Mouse (Mus musculus) T-helper 1 cell (primary cell): ENCODE results near the gene Ccdc78.
"Not testable (repeated sequence)": the region's sequence is repeated elsewhere in the genome, so short reads cannot be mapped to it uniquely, and the experiment has no call there.

Experiments used
- in situ Hi-C: fragments of 300-600 bp; cut with MboI, MseI; formaldehyde crosslinking; loops from one replicate; pipeline ENCODE4 v1.15.1; 2025; ENCODE audit warnings: high pct_unique_total_duplicates

Ccdc78 gene

DNA sequence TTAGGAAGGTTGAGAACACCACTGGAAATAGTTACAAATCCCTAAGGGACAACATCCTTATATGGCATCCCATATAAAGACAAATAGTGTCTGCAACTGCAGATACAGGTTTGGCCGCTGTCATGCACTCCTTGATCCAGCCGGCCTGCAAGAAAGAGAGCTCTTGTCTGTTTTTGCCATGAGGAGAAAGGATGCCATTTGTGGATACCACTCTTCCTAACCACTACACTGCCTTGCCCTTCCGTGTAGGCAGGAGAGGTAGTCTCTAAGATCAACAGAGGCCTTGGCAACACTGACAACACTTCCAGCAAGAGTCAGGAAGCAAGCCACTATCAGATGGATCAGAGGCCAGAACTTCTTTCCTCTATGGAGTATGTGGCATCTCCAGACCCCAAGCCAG is at the start of gene Ccdc78:
Gene Ccdc78 (plus strand): TSS at position 301 of the 400 bp plus-strand sequence.
- in situ Hi-C loops = no loop called here

DNA sequence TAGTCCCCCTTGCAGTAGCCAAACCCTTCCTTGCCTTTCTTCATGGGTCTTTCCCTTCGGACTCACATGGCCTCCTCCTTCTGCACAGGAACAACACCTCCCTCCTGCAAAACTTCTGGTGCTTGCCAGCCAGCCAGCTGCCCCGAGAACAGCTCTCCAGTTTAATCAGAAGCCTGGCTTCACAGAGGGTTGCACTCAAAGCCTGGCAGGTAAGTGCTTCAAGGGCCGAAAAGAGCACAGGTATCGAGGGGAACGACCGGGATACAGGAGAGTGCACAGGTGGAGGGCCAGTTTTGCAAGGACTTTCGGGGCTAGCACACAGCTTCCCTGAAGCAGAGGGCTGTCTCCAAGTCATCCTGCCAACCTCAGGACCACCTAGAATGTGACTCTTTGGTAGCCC is 47.5 kb upstream of the Ccdc78 start:
- in situ Hi-C loops = loop anchor here (5.0 kb wide), 1 partner anchor 63 kb away; no protein-coding TSS in a partner anchor

GRCm38 (mm10) chr17:25741471-25741870 is 44.9 kb upstream of the Ccdc78 start:
- in situ Hi-C loops = not testable (repeated sequence)

DNA sequence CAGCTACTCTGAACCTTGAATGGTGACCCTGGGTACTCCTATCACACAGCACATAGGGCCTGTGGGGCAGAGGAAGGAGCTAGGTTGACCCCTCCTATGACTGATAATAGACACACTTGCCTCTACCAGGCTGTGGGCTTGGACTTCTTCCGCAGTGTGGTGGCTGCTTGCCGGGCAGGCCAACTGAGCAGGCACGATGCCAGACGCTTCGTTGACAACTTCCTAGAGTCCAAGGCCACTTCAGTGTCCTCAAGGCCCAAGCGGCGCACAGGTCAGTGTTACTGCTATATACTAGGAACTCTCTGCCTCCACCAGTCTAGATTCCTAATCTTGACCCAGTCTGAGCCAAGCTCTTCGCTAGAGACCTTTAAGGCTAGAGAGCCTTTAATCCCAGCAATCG is 42.5 kb upstream of the Ccdc78 start:
- in situ Hi-C loops = no loop called here

DNA sequence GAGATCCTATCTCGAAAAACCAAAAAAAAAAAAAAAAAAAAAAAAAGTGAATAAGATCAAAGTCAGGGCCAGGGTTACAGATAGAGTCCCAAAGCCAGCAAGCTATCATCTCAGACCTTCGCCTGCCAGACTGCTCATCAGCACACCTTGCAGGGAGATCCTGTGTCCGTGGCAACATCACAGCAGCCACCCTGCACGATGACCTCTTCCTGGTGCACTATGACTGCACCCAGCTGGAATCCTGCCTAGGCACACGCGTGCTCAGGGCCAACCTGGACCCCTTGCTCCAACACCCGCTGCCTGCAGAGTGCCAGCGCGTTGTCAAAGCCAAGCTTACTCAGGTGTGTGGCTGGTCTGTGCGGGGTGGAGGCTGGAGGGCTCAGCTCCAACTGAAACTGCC is 42.1 kb upstream of the Ccdc78 start:
- in situ Hi-C loops = no loop called here

- in situ Hi-C loops = no loop called here
Observed at GRCm38 (mm10) chr17:25748238-25748637, 38.1 kb upstream of the Ccdc78 start.

- in situ Hi-C loops = no loop called here
Observed at GRCm38 (mm10) chr17:25749314-25749713, 37.1 kb upstream of the Ccdc78 start.

DNA sequence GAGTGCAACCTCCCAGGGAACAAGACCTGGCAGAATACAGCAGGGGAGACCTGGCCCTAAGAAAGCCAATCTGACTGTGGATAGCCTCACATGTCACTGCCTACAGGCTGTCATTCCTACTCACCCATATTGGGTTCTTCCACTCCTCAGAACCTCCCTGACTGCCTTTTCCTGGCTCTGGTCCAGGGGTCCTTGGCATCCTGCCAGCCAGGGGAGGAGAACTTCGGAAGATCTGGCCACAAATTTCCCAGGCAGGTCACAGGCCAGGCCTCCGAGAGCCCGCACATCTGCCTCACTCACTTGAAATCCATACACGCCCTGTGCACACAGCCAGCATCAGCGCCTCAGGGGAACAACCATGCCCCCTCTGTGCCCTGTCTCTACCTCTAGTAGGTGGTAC is 34.9 kb upstream of the Ccdc78 start:
- in situ Hi-C loops = no loop called here

DNA sequence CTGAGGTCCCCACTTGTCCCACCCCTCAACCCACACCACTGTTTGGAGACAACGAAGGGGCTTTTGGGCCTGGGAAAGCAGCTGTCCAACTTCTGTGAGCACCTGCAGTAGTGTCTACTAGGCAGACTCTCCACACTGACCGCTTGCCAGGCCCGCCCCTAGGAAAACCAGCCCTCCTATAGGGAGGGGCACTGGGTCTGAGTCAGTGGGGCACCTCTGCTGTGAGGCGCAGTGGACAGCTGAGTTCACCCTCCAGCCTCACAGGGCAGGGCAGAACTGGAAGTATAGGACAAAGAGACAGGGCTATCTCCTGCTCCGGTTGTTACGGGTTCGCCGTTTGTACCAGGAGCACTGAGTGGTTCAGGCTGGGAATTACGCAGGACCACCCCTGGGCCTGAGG is 32.1 kb upstream of the Ccdc78 start, which contains the start of gene Msln:
Gene Msln (minus strand): TSS at position 138 of the 400 bp plus-strand sequence.
- in situ Hi-C loops = no loop called here

DNA sequence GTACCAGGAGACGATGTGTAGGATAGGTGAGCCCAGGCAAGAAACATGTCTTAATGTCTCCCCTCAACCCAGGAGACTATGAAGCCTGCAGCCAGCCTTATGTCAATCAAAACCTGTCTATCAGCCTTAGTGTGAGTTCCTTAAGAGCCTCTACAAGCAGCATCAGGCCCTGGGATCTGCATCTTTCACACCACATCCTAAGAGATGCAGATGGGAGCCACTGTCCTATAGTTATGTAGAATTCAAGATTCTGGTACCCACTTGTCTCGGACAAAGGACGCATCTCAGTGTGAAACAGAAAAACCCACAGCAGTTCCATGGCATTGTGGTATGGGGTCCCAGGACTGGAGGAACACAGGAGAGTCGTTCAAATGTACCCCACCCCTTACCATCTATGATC is 31.3 kb upstream of the Ccdc78 start:
- in situ Hi-C loops = no loop called here

DNA sequence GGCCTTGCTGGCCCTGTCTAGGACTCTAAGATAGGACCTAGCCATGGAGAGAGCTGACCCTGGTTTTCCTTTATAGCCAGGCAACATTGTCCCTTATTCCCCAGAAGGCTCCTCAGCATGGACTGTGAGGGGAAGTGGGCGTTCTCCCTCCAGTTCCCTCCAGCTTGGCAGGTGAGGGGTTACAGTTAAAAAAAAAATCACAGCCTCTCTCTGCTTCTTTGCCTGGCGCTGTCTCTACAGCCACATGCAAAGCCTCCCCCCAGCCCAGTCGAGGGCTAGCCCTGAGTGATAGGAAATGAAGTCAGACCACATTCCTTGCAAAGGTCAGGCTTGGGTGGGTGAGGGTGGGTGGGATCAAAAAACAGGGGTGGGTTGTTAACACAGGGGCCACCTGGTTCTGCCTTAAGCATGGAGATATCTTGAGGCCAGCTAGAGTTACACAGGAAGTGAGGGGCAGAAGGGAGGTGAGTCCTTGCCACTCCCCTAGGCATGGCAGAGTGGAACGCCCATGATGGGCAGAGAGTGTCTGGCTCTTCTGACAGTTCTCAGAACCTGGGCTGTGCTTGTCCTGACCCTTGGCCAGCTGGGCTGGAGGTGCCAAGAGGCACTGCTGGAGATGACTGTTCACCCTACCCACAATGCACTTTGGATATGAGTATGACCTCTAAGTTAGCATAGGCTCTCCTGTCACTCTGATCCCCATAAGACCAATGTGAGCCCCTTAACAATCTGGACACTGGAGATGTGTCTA is 30.6 kb upstream of the Ccdc78 start:
- in situ Hi-C loops = no loop called here

DNA sequence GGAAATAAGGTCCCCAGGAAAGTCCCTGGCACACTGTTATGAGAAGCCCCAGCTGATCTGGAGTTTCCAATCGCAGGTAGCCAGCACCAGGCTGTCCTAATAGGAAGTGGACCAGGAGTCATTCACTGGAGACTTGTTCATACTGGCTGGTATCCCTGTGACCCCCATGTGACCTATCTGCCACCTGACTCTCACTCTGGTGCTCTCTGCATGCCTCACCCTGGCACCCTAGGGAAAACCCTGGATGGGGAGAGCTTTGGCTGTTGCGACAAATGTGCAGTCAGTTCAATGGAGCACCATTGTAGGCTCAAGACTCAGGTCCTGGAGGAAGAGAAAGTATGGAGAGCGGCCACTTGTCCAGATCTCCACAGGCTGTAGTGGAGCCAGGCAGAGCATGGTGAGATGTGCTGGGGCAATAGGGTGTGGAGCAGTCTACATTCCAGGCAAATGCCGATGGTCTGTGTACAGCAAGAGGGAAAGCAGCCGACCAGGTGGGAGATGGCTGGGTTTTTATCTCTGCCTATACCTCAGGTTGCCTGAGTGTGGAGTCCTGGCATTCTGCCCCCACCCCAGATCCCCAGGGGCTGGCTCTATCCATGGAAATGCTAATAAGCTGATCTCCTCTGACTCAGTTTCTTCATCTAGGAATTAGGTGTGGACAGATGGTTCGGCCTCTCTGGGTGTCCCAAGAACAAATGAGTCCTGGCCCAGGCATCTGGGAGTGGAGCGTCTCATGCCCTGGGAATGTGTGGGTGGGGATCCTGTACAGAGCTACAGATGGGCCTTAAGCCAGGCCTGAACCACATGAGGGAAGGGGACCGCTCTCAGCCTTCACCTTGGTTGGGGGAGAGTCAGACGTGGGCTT is 29.8 kb upstream of the Ccdc78 start:
- in situ Hi-C loops = no loop called here

GRCm38 (mm10) chr17:25757691-25758090 is 28.7 kb upstream of the Ccdc78 start:
- in situ Hi-C loops = no loop called here

- in situ Hi-C loops = no loop called here
Observed at GRCm38 (mm10) chr17:25760148-25760547, 26.2 kb upstream of the Ccdc78 start.

DNA sequence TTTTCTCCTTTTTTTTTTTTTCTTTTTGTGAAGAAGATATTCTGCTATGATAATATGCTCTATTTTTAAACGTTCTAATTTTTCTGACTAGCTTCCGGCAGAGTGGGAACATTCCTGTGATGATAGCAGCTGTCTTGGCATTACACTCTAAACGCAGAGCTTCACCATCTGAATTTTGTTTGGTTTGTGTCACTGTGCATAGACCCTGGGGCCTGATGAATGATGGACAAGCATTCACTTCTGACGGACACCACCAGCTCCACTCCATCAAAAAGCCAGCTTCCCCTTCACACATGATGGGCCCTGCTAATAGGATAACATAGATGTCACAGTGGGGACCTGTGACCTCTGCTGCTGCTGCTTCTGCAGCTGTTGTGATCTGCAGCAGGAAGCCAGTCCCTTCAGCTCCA is 24.8 kb upstream of the Ccdc78 start:
- in situ Hi-C loops = no loop called here

GRCm38 (mm10) chr17:25762591-25762990 is 23.8 kb upstream of the Ccdc78 start:
- in situ Hi-C loops = no loop called here

GRCm38 (mm10) chr17:25765886-25766285 is 20.5 kb upstream of the Ccdc78 start:
- in situ Hi-C loops = no loop called here

DNA sequence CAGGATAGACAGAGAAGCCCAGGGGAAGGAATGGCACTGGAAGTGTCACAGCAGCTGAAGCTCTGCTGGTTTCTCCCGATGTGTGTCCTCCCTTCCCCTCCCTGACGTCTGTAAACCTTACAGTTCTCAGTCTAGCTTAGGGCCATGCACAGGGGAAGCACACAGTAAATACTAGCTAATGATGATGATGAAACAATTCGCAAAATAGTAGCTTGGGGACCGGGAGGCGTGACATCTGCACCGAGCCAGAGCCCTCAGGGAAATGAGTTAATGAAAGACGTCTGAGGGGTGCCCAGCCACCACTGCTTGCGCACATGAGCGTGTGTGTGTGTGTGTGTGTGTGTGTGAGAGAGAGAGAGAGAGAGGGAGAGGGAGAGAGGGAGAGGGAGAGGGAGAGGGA is 17.0 kb upstream of the Ccdc78 start:
- in situ Hi-C loops = no loop called here

- in situ Hi-C loops = no loop called here
Observed at GRCm38 (mm10) chr17:25773549-25774120, 12.7 kb upstream of the Ccdc78 start, which contains the start of gene Narfl. Gene Narfl, plus strand, starts transcription at chr17:25773776.

DNA sequence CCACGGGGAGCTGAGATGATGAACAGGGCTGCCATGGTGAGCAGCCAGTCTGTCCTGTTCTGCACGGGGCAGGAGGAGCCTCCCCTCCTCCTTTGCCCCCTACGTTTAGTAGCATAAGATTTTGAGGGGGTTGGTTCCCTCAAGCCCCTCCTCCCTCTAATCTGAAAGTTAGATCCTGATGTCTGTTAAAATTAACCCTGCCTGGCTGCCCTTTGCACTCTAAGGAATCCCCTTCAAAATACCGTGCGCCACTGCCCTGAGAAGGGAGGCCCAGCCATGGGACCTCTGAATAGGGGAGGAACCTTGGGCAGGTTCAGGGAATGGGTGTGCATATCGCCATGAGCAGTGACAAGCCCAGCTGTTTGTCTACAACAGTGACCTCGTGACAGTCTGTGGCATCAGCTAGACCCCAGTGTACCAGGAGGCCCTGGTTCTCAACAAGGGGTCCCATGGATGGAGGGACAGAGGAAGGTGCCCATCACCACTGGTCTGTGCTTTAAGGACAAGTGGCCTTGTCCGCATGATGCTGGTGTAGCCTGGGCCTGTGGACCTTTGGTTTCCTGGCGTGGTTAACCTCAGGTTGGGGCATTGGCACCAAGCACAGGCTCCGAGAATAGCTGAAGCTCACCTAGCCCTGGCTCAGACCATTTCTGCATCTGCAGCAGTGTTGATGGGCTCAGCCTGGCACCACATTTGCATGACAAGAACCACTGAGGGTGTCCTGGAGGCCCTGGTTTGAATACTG is 10.9 kb upstream of the Ccdc78 start:
- in situ Hi-C loops = no loop called here

DNA sequence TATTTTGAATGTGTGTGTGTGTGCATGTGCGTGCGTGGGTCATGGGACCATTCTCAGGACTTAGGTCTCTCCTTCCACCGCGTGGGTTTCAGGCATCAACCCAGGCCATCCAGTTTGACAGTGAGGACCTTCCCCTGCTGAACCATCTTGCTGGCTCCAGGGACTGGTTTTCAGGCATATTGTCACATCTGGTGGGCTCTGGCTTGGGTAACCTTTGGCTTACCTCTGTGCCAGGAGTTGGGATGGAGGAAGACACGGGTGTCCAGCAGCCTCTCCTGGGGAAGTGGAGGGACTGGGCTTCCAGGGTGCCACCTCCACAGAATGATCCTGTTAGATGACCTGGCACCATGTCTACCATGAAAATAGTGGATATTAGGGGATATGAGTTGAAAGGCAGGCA is 8.4 kb upstream of the Ccdc78 start:
- in situ Hi-C loops = no loop called here

DNA sequence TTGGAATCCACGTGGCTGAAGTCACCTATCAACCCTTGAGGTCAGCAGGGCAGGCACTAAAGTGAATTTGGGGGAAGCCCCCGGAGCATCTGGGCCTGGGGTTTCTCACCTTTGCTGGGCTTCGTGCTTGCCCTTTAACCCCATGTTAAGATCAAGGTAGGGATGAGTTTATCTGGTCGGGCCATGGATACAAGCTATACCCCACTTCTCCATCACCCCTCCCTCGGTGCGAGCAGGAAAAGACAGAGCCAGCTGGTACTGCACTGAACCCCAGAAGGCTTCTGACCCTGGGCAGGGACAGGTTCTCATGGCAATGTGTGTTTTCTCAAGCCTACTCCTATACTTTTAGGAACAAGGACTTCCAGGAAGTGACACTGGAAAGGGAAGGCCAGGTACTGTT is 5.0 kb upstream of the Ccdc78 start:
- in situ Hi-C loops = no loop called here
